Mouse (Mus musculus) midbrain, embryonic 12.5 days (tissue): ENCODE results near the gene Igsf9b. TPM values are rescaled to one million over a fixed set of nuclear protein-coding genes. Genes with fewer than 3 reads are reported as not detected.

Source experiments
- ATAC-seq: fragments of 200-750 bp; cut with Nextera tagmentation; 2 replicates; pipeline ENCODE4 v1.8.0; 2017; ENCODE audit warnings: low read depth, moderate TSS enrichment, moderate library complexity; ENCODE audit not compliant: low FRiP score
- H3K27ac ChIP-seq: fragments of 300-500 bp; sonication (generic); replicated peaks from 2 replicates; pipeline ENCODE4 v1.5.1; 2016; ENCODE audit warnings: mild to moderate bottlenecking
- H3K27me3 ChIP-seq: fragments of 300-500 bp; sonication (generic); 2 replicates; pipeline ENCODE4 v1.6.1; 2016; ENCODE audit warnings: mild to moderate bottlenecking
- H3K36me3 ChIP-seq: fragments of 300-500 bp; sonication (generic); 2 replicates; pipeline ENCODE4 v1.6.1; 2016
- H3K4me1 ChIP-seq: fragments of 300-500 bp; sonication (generic); 2 replicates; pipeline ENCODE4 v1.6.1; 2016
- H3K4me2 ChIP-seq: fragments of 300-500 bp; sonication (generic); replicated peaks from 2 replicates; pipeline ENCODE4 v1.6.1; 2016; ENCODE audit warnings: mild to moderate bottlenecking, moderate library complexity
- H3K4me3 ChIP-seq: fragments of 300-500 bp; sonication (generic); 2 replicates; pipeline ENCODE4 v1.5.1; 2016; ENCODE audit warnings: mild to moderate bottlenecking
- H3K9ac ChIP-seq: fragments of 300-500 bp; sonication (generic); replicated peaks from 2 replicates; pipeline ENCODE4 v1.6.1; 2016; ENCODE audit warnings: mild to moderate bottlenecking, moderate library complexity
- H3K9me3 ChIP-seq: fragments of 300-500 bp; sonication (generic); 2 replicates; pipeline ENCODE4 v1.6.1; 2016; ENCODE audit warnings: mild to moderate bottlenecking
- WGBS: fragments of 180-500 bp; shearing (Covaris S2); methylation state at CpG from one replicate; pipeline ENCODE4 v1.1.7; 2016; 5-methylcytosine and 5-hydroxymethylcytosine counted together
- polyA plus RNA-seq: library from polyadenylated mRNA; unstranded; fragments of >200 nt; fragmentation: Nextera tagmentation; extraction: Ambion mirVana; gene quantifications from 2 replicates; pipeline ENCODE4 v1.2.1, GENCODE M21; 2016

The Igsf9b gene
- polyA plus RNA-seq, 1 experiment from 2014 or later: 8.1 TPM

GRCm38 (mm10) chr9:27276282-27276839 lies 22.6 kb upstream of the Igsf9b start:
- WGBS: 79% methylated on average over 8 of the region's 8 CpGs
- Histone ChIP-seq H3K27me3 (no peaks in the 10 kb centered on the region), H3K27ac (no peak overlapping the region), H3K9me3 (no peaks in the 10 kb centered on the region; the same call in 1 of the 2 replicates), H3K36me3 (no peaks in the 10 kb centered on the region), H3K9ac (no peak overlapping the region), H3K4me3 (no peak overlapping the region), H3K4me2 (no peak overlapping the region), H3K4me1 (peaks cover 8% of the 10 kb centered on the region)
- no peak for ATAC-seq

- no peaks in the 10 kb centered on the region for H3K36me3 ChIP-seq
- peaks cover 8% of the 10 kb centered on the region for H3K4me1 ChIP-seq
- H3K27me3 ChIP-seq: no peaks in the 10 kb centered on the region
- H3K9me3 ChIP-seq: no peaks in the 10 kb centered on the region
- no peak overlapping the region for H3K4me2 ChIP-seq
- H3K27ac ChIP-seq: no peak overlapping the region
- no peak overlapping the region for H3K9ac ChIP-seq
- WGBS: 78% methylated on average over 5 of the region's 5 CpGs
- no peak for ATAC-seq
- H3K4me3 ChIP-seq: no peak overlapping the region
These were observed 21.5 kb upstream of the Igsf9b start for GRCm38 (mm10) chr9:27277401-27278087.

- no peak overlapping the region for H3K4me2 ChIP-seq
- whole genome bisulfite sequencing: 59% methylated on average over 1 of the region's 1 CpGs
- peaks cover 8% of the 10 kb centered on the region for H3K4me1 ChIP-seq
- H3K27ac ChIP-seq: no peak overlapping the region
- no peak overlapping the region for H3K4me3 ChIP-seq
- no peak for ATAC-seq
- H3K27me3 ChIP-seq: 0 out of 2 replicates have a peak, but pooled peaks cover 6% of the 10 kb centered on the region
- H3K9ac ChIP-seq: no peak overlapping the region
- H3K9me3 ChIP-seq: no peaks in the 10 kb centered on the region
- no peaks in the 10 kb centered on the region for H3K36me3 ChIP-seq
These were observed 20.0 kb upstream of the Igsf9b start for GRCm38 (mm10) chr9:27279041-27279440.

- no peak overlapping the region for H3K4me3 ChIP-seq
- H3K4me2 ChIP-seq: no peak overlapping the region
- no peaks in the 10 kb centered on the region for H3K9me3 ChIP-seq
- H3K36me3 ChIP-seq: no peaks in the 10 kb centered on the region
- peaks cover 8% of the 10 kb centered on the region for H3K4me1 ChIP-seq
- WGBS: 79% methylated on average over 4 of the region's 4 CpGs
- peaks cover 17% of the 10 kb centered on the region for H3K27me3 ChIP-seq
- no peak for ATAC-seq
- no peak overlapping the region for H3K27ac ChIP-seq
- H3K9ac ChIP-seq: no peak overlapping the region
These were observed 18.0 kb upstream of the Igsf9b start for GRCm38 (mm10) chr9:27280976-27281375.

GRCm38 (mm10) chr9:27285719-27286249 lies 13.2 kb upstream of the Igsf9b start:
- H3K27me3 ChIP-seq: peaks cover 33% of the 10 kb centered on the region
- H3K4me1 ChIP-seq: peaks cover 19% of the 10 kb centered on the region; the same call in 1 of the 2 replicates
- H3K9me3 ChIP-seq: no peaks in the 10 kb centered on the region
- 79% methylated on average over 3 of the region's 3 CpGs for WGBS
- no peak overlapping the region for H3K4me3 ChIP-seq
- H3K4me2 ChIP-seq: no peak overlapping the region
- H3K27ac ChIP-seq: no peak overlapping the region
- no peak overlapping the region for H3K9ac ChIP-seq
- H3K36me3 ChIP-seq: no peaks in the 10 kb centered on the region
- ATAC-seq: no peak

GRCm38 (mm10) chr9:27286296-27286695 lies 12.7 kb upstream of the Igsf9b start:
- 84% methylated on average over 4 of the region's 4 CpGs for WGBS
- Histone ChIP-seq H3K36me3 (no peaks in the 10 kb centered on the region), H3K4me1 (peaks cover 19% of the 10 kb centered on the region; the same call in 1 of the 2 replicates), H3K4me3 (no peak overlapping the region), H3K4me2 (no peak overlapping the region), H3K9ac (no peak overlapping the region), H3K27ac (no peak overlapping the region), H3K9me3 (no peaks in the 10 kb centered on the region), H3K27me3 (peaks cover 36% of the 10 kb centered on the region)
- ATAC-seq: no peak

GRCm38 (mm10) chr9:27286859-27287258 lies 12.1 kb upstream of the Igsf9b start:
- Histone ChIP-seq H3K4me2 (no peak overlapping the region), H3K27ac (no peak overlapping the region), H3K36me3 (no peaks in the 10 kb centered on the region), H3K4me1 (peaks cover 19% of the 10 kb centered on the region; the same call in 1 of the 2 replicates), H3K27me3 (peaks cover 42% of the 10 kb centered on the region), H3K9ac (no peak overlapping the region), H3K9me3 (no peaks in the 10 kb centered on the region), H3K4me3 (no peak overlapping the region)
- WGBS: 90% methylated on average over 4 of the region's 4 CpGs
- no peak for ATAC-seq

- Histone ChIP-seq H3K4me3 (no peak overlapping the region), H3K4me1 (peaks cover 19% of the 10 kb centered on the region; the same call in 1 of the 2 replicates), H3K27ac (no peak overlapping the region), H3K4me2 (no peak overlapping the region), H3K9ac (no peak overlapping the region), H3K9me3 (no peaks in the 10 kb centered on the region), H3K36me3 (no peaks in the 10 kb centered on the region), H3K27me3 (peaks cover 47% of the 10 kb centered on the region)
- WGBS: 43% methylated on average over 5 of the region's 5 CpGs
- ATAC-seq: 0 out of 2 replicates have a peak, but pooled peaks have one; percentile 5
These were observed 11.6 kb upstream of the Igsf9b start for GRCm38 (mm10) chr9:27287419-27287818.

GRCm38 (mm10) chr9:27288442-27288841 lies 10.6 kb upstream of the Igsf9b start:
- Histone ChIP-seq H3K4me3 (no peak overlapping the region), H3K9ac (no peak overlapping the region), H3K4me2 (no peak overlapping the region), H3K9me3 (no peaks in the 10 kb centered on the region), H3K4me1 (peaks cover 19% of the 10 kb centered on the region; the same call in 1 of the 2 replicates), H3K36me3 (no peaks in the 10 kb centered on the region), H3K27me3 (peaks cover 53% of the 10 kb centered on the region), H3K27ac (0 out of 2 replicates have a peak overlapping the region, but pooled peaks have one; percentile 50)
- peak; percentile 78 for ATAC-seq
- WGBS: 23% methylated on average over 7 of the region's 7 CpGs

GRCm38 (mm10) chr9:27289543-27290308 lies 9.3 kb upstream of the Igsf9b start:
- H3K4me1 ChIP-seq: peaks cover 19% of the 10 kb centered on the region; the same call in 1 of the 2 replicates
- H3K4me3 ChIP-seq: no peak overlapping the region
- peaks cover 49% of the 10 kb centered on the region for H3K27me3 ChIP-seq
- WGBS: 43% methylated on average over 6 of the region's 7 CpGs
- no peak overlapping the region for H3K9ac ChIP-seq
- 0 out of 2 replicates have a peak overlapping the region, but pooled peaks have one; percentile 7 for H3K4me2 ChIP-seq
- no peaks in the 10 kb centered on the region for H3K9me3 ChIP-seq
- ATAC-seq: peak; percentile 51
- H3K36me3 ChIP-seq: no peaks in the 10 kb centered on the region
- H3K27ac ChIP-seq: no peak overlapping the region; the same call in 1 of the 2 replicates

- no peaks in the 10 kb centered on the region for H3K9me3 ChIP-seq
- no peaks in the 10 kb centered on the region for H3K36me3 ChIP-seq
- no peak for ATAC-seq
- no peak overlapping the region for H3K9ac ChIP-seq
- no peak overlapping the region for H3K4me2 ChIP-seq
- peaks cover 36% of the 10 kb centered on the region for H3K27me3 ChIP-seq
- no peak overlapping the region for H3K27ac ChIP-seq
- peaks cover 17% of the 10 kb centered on the region; the same call in 1 of the 2 replicates for H3K4me1 ChIP-seq
- WGBS: 75% methylated on average over 4 of the region's 4 CpGs
- no peak overlapping the region for H3K4me3 ChIP-seq
These were observed 4.6 kb upstream of the Igsf9b start for GRCm38 (mm10) chr9:27294380-27294779.
